Mouse (Mus musculus): ENCODE results near the gene Slc41a2. TPM values are rescaled to one million over a fixed set of nuclear protein-coding genes. Genes with fewer than 3 reads are reported as not detected.

Slc41a2 gene
- polyA plus RNA-seq, 1 experiment: 8.5 TPM

GRCm38 (mm10) chr10:83337971-83338598 is 403 bp upstream of the Slc41a2 start:
- Histone ChIP-seq H3K4me3 (ENCODE audit: control insufficient read depth, low read depth, low read length) (peak overlapping the region; percentile 89), H3K27ac (ENCODE audit: control insufficient read depth, insufficient read depth, low read depth, low read length) (peak overlapping the region; percentile 79), H3K36me3 (ENCODE audit: control insufficient read depth, insufficient read depth, low read length) (no peaks in the 10 kb centered on the region), H3K27me3 (ENCODE audit: control insufficient read depth, insufficient read depth, low read length) (no peaks in the 10 kb centered on the region), H3K4me1 (ENCODE audit: control insufficient read depth, insufficient read depth, low read length) (peaks cover 7% of the 10 kb centered on the region)
- TF ChIP-seq POLR2A (IDR thresholded peaks at IDR 0.05; ENCODE audit: control insufficient read depth, low read depth, low read length) (no peak), CTCF (IDR thresholded peaks at IDR 0.05; ENCODE audit: control insufficient read depth, insufficient read depth, insufficient replicate concordance, low read depth, low read length) (no peak)

GRCm38 (mm10) chr10:83336336-83336735 is 1.3 kb downstream of the Slc41a2 start:
- H3K4me1 ChIP-seq (ENCODE audit: control insufficient read depth, insufficient read depth, low read length): peaks cover 7% of the 10 kb centered on the region
- no peak overlapping the region for H3K4me3 ChIP-seq (ENCODE audit: control insufficient read depth, low read depth, low read length)
- TF ChIP-seq CTCF (IDR thresholded peaks at IDR 0.05; ENCODE audit: control insufficient read depth, insufficient read depth, insufficient replicate concordance, low read depth, low read length) (no peak), POLR2A (IDR thresholded peaks at IDR 0.05; ENCODE audit: control insufficient read depth, low read depth, low read length) (no peak)
- no peaks in the 10 kb centered on the region for H3K36me3 ChIP-seq (ENCODE audit: control insufficient read depth, insufficient read depth, low read length)
- no peaks in the 10 kb centered on the region for H3K27me3 ChIP-seq (ENCODE audit: control insufficient read depth, insufficient read depth, low read length)
- no peak overlapping the region for H3K27ac ChIP-seq (ENCODE audit: control insufficient read depth, insufficient read depth, low read depth, low read length)

- Histone ChIP-seq H3K27me3 (ENCODE audit: control insufficient read depth, insufficient read depth, low read length) (no peaks in the 10 kb centered on the region), H3K4me3 (ENCODE audit: control insufficient read depth, low read depth, low read length) (no peak overlapping the region), H3K27ac (ENCODE audit: control insufficient read depth, insufficient read depth, low read depth, low read length) (no peak overlapping the region), H3K4me1 (ENCODE audit: control insufficient read depth, insufficient read depth, low read length) (peaks cover 3% of the 10 kb centered on the region), H3K36me3 (ENCODE audit: control insufficient read depth, insufficient read depth, low read length) (no peaks in the 10 kb centered on the region)
- TF ChIP-seq POLR2A (IDR thresholded peaks at IDR 0.05; ENCODE audit: control insufficient read depth, low read depth, low read length) (no peak), CTCF (IDR thresholded peaks at IDR 0.05; ENCODE audit: control insufficient read depth, insufficient read depth, insufficient replicate concordance, low read depth, low read length) (no peak)
Observed at GRCm38 (mm10) chr10:83332581-83332980, 5.1 kb downstream of the Slc41a2 start.

GRCm38 (mm10) chr10:83331811-83332210 is 5.9 kb downstream of the Slc41a2 start:
- no peak overlapping the region for H3K27ac ChIP-seq (ENCODE audit: control insufficient read depth, insufficient read depth, low read depth, low read length)
- no peaks in the 10 kb centered on the region for H3K27me3 ChIP-seq (ENCODE audit: control insufficient read depth, insufficient read depth, low read length)
- TF ChIP-seq CTCF (IDR thresholded peaks at IDR 0.05; ENCODE audit: control insufficient read depth, insufficient read depth, insufficient replicate concordance, low read depth, low read length) (no peak), POLR2A (IDR thresholded peaks at IDR 0.05; ENCODE audit: control insufficient read depth, low read depth, low read length) (no peak)

GRCm38 (mm10) chr10:83330336-83330735 is 7.3 kb downstream of the Slc41a2 start:
- no peak for TF ChIP-seq CTCF (IDR thresholded peaks at IDR 0.05; ENCODE audit: control insufficient read depth, insufficient read depth, insufficient replicate concordance, low read depth, low read length)
- TF ChIP-seq POLR2A (IDR thresholded peaks at IDR 0.05; ENCODE audit: control insufficient read depth, low read depth, low read length): no peak
- no peaks in the 10 kb centered on the region for H3K36me3 ChIP-seq (ENCODE audit: control insufficient read depth, insufficient read depth, low read length)
- H3K4me3 ChIP-seq (ENCODE audit: control insufficient read depth, low read depth, low read length): peak overlapping the region; percentile 15
- no peak overlapping the region for H3K27ac ChIP-seq (ENCODE audit: control insufficient read depth, insufficient read depth, low read depth, low read length)
- no peaks in the 10 kb centered on the region for H3K27me3 ChIP-seq (ENCODE audit: control insufficient read depth, insufficient read depth, low read length)
- H3K4me1 ChIP-seq (ENCODE audit: control insufficient read depth, insufficient read depth, low read length): peaks cover 6% of the 10 kb centered on the region

More at GRCm38 (mm10) chr10:83331811-83332210, 5.9 kb downstream of the Slc41a2 start:
- Histone ChIP-seq H3K4me3 (ENCODE audit: control insufficient read depth, low read depth, low read length) (no peak overlapping the region), H3K36me3 (ENCODE audit: control insufficient read depth, insufficient read depth, low read length) (no peaks in the 10 kb centered on the region), H3K4me1 (ENCODE audit: control insufficient read depth, insufficient read depth, low read length) (peaks cover 3% of the 10 kb centered on the region; the same call in 1 of the 2 replicates)

GRCm38 (mm10) chr10:83328791-83329190 is 8.9 kb downstream of the Slc41a2 start:
- Histone ChIP-seq H3K4me1 (ENCODE audit: control insufficient read depth, insufficient read depth, low read length) (peaks cover 6% of the 10 kb centered on the region), H3K4me3 (ENCODE audit: control insufficient read depth, low read depth, low read length) (peak overlapping the region; percentile 43), H3K36me3 (ENCODE audit: control insufficient read depth, insufficient read depth, low read length) (no peaks in the 10 kb centered on the region)

GRCm38 (mm10) chr10:83326648-83327285 is 10.9 kb downstream of the Slc41a2 start:
- no peak overlapping the region for H3K4me3 ChIP-seq (ENCODE audit: control insufficient read depth, low read depth, low read length)
- no peak overlapping the region for H3K27ac ChIP-seq (ENCODE audit: control insufficient read depth, insufficient read depth, low read depth, low read length)
- no peaks in the 10 kb centered on the region for H3K36me3 ChIP-seq (ENCODE audit: control insufficient read depth, insufficient read depth, low read length)
- no peaks in the 10 kb centered on the region for H3K27me3 ChIP-seq (ENCODE audit: control insufficient read depth, insufficient read depth, low read length)
- TF ChIP-seq CTCF (IDR thresholded peaks at IDR 0.05; ENCODE audit: control insufficient read depth, insufficient read depth, insufficient replicate concordance, low read depth, low read length) (no peak), POLR2A (IDR thresholded peaks at IDR 0.05; ENCODE audit: control insufficient read depth, low read depth, low read length) (no peak)
- peaks cover 6% of the 10 kb centered on the region for H3K4me1 ChIP-seq (ENCODE audit: control insufficient read depth, insufficient read depth, low read length)

More at GRCm38 (mm10) chr10:83328791-83329190, 8.9 kb downstream of the Slc41a2 start:
- Histone ChIP-seq H3K27ac (ENCODE audit: control insufficient read depth, insufficient read depth, low read depth, low read length) (no peak overlapping the region), H3K27me3 (ENCODE audit: control insufficient read depth, insufficient read depth, low read length) (no peaks in the 10 kb centered on the region)
- TF ChIP-seq POLR2A (IDR thresholded peaks at IDR 0.05; ENCODE audit: control insufficient read depth, low read depth, low read length): no peak
- no peak for TF ChIP-seq CTCF (IDR thresholded peaks at IDR 0.05; ENCODE audit: control insufficient read depth, insufficient read depth, insufficient replicate concordance, low read depth, low read length)
